Mouse (Mus musculus): Measurements from ENCODE around the gene Rps6ka5. TPM values are rescaled to one million over a fixed set of nuclear protein-coding genes. Genes with fewer than 3 reads are reported as not detected.

Rps6ka5 gene
- polyA plus RNA-seq, 1 experiment from 2014 or later: 5.5 TPM

DNA sequence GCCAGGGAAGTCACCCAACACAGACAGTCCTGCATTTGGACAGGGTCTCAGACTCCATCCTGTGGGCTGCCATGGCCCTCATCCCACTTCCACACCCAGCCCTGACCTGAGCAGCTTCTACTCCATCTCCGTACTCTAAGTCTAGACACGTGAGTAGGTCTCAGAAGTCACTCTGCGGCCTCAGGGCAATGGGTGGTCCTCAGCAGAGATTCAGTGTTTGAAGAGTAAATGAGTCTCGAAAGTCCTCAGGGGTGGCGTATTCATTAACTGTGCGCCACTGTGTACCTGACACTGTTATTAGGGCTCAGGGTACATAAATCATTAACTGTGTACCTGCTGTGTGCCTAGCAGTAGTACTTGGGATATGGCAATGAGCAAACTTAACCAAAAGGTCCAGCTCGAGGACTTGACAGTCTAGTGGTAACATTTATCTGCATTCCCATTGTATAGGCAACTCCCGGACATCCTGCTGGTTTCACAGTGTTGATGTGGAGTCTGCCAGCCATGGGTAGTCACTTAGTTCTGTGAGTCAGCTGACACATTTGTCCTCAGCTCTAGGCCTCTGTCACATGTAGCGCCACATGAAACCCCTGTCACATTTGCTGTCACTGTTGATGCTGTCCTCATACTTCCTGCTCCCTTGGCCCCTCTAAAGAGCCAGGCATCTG, 217.0 kb downstream of the Rps6ka5 start:
- peak; percentile 67 for ATAC-seq (ENCODE audit: low FRiP score, low TSS enrichment)
- Histone ChIP-seq H3K4me3 (ENCODE audit: low read length) (no peak overlapping the region), H3K36me3 (ENCODE audit: control insufficient read depth, insufficient read depth, low read length) (0 out of 2 replicates have a peak, but pooled peaks cover 3% of the 10 kb centered on the region), H3K27ac (ENCODE audit: low read depth, low read length) (no peak overlapping the region), H3K27me3 (ENCODE audit: control insufficient read depth, insufficient read depth, low read length) (no peaks in the 10 kb centered on the region), H3K4me1 (ENCODE audit: control insufficient read depth, insufficient read depth, low read length) (no peaks in the 10 kb centered on the region), H3K4me2 (replicated peaks; ENCODE audit: low read depth, low read length) (no peak overlapping the region), H3K9ac (ENCODE audit: low read depth, low read length) (no peak overlapping the region), H3K9me3 (ENCODE audit: control insufficient read depth, low read length) (no peaks in the 10 kb centered on the region)
- WGBS: 68% methylated on average over 9 of the region's 9 CpGs

DNA sequence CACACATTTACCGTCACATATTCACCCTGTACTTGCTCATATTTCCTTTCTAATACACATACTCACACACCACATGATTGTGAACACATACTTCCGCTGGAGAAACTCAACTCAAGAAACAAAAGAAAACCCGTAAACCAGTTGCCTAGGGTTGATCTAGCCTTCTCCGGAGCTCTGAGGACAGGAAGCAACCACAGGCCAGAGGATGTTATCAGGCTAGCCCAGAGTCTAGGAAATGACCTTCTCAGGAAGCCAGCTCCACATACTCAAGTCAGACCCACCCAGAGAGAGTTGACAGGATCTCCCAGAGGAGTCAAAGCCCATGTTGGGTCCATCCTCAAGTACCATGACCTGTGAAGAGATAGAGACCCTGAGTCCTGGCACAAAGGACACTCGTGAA, 218.1 kb downstream of the Rps6ka5 start:
- no peak for ATAC-seq (ENCODE audit: low FRiP score, low TSS enrichment)
- Histone ChIP-seq H3K27me3 (ENCODE audit: control insufficient read depth, insufficient read depth, low read length) (no peaks in the 10 kb centered on the region), H3K9me3 (ENCODE audit: control insufficient read depth, low read length) (no peaks in the 10 kb centered on the region), H3K4me3 (ENCODE audit: low read length) (no peak overlapping the region), H3K27ac (ENCODE audit: low read depth, low read length) (no peak overlapping the region), H3K4me1 (ENCODE audit: control insufficient read depth, insufficient read depth, low read length) (0 out of 2 replicates have a peak, but pooled peaks cover 5% of the 10 kb centered on the region), H3K4me2 (replicated peaks; ENCODE audit: low read depth, low read length) (no peak overlapping the region), H3K36me3 (ENCODE audit: control insufficient read depth, insufficient read depth, low read length) (0 out of 2 replicates have a peak, but pooled peaks cover 3% of the 10 kb centered on the region), H3K9ac (ENCODE audit: low read depth, low read length) (no peak overlapping the region)
- 86% methylated on average over 5 of the region's 5 CpGs for WGBS

DNA sequence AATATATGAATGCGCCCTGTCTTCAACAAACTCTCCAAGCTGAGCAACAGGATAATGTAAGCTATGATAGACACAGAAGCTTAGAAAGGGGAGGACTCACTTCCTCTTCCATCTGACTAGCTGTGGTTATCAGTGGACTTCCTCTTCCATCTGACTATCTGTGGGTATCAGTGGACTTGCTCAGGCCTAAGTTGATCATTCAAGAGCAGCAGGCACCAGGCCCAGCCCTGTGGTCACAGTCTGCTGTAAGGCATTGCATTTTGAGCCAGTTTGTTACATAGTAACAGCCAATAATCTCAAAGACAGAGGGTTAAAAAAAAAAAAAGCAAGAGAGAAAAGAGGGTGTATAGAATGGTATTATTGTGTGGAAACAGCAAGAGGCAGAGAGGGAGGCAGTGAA, 221.3 kb downstream of the Rps6ka5 start:
- H3K36me3 ChIP-seq (ENCODE audit: control insufficient read depth, insufficient read depth, low read length): no peaks in the 10 kb centered on the region
- H3K4me1 ChIP-seq (ENCODE audit: control insufficient read depth, insufficient read depth, low read length): 0 out of 2 replicates have a peak, but pooled peaks cover 5% of the 10 kb centered on the region
- no peaks in the 10 kb centered on the region for H3K9me3 ChIP-seq (ENCODE audit: control insufficient read depth, low read length)
- no peak overlapping the region for H3K9ac ChIP-seq (ENCODE audit: low read depth, low read length)
- no peaks in the 10 kb centered on the region for H3K27me3 ChIP-seq (ENCODE audit: control insufficient read depth, insufficient read depth, low read length)
- no peak for ATAC-seq (ENCODE audit: low FRiP score, low TSS enrichment)
- H3K27ac ChIP-seq (ENCODE audit: low read depth, low read length): no peak overlapping the region
- 100% methylated on average over 1 of the region's 1 CpGs for WGBS
- H3K4me3 ChIP-seq (ENCODE audit: low read length): no peak overlapping the region
- no peak overlapping the region for H3K4me2 ChIP-seq (replicated peaks; ENCODE audit: low read depth, low read length)

DNA sequence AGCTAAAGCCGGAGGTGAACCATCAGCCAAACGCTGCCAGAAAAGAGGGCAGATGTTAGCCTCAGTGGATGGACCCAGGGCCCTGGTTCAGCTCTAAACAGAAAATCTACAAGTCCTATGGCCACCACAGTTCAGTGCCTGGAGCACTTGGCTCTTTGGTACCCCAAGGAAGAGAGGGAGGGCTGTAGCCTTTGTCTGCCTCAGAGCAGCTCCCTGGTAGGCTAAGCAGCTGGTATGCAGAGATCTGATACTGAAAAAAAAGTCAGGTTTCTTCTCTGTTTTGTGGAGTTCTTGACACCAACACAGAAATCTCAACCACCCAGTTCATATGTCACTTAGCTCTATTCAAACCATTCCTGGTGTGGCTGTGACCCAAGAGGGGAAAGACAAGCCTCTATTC, 222.2 kb downstream of the Rps6ka5 start:
- Histone ChIP-seq H3K4me2 (replicated peaks; ENCODE audit: low read depth, low read length) (no peak overlapping the region), H3K9ac (ENCODE audit: low read depth, low read length) (no peak overlapping the region), H3K9me3 (ENCODE audit: control insufficient read depth, low read length) (no peaks in the 10 kb centered on the region), H3K4me3 (ENCODE audit: low read length) (no peak overlapping the region), H3K4me1 (ENCODE audit: control insufficient read depth, insufficient read depth, low read length) (0 out of 2 replicates have a peak, but pooled peaks cover 5% of the 10 kb centered on the region), H3K36me3 (ENCODE audit: control insufficient read depth, insufficient read depth, low read length) (peaks cover 2% of the 10 kb centered on the region; the same call in 1 of the 2 replicates), H3K27ac (ENCODE audit: low read depth, low read length) (no peak overlapping the region), H3K27me3 (ENCODE audit: control insufficient read depth, insufficient read depth, low read length) (no peaks in the 10 kb centered on the region)
- ATAC-seq (ENCODE audit: low FRiP score, low TSS enrichment): no peak
- WGBS: 83% methylated on average over 2 of the region's 2 CpGs

GRCm38 (mm10) chr12:100503659-100504058, 223.1 kb downstream of the Rps6ka5 start:
- no peaks in the 10 kb centered on the region for H3K27me3 ChIP-seq (ENCODE audit: control insufficient read depth, insufficient read depth, low read length)
- peaks cover 11% of the 10 kb centered on the region for H3K36me3 ChIP-seq (ENCODE audit: control insufficient read depth, insufficient read depth, low read length)
- H3K4me2 ChIP-seq (replicated peaks; ENCODE audit: low read depth, low read length): no peak overlapping the region
- H3K27ac ChIP-seq (ENCODE audit: low read depth, low read length): no peak overlapping the region
- no peaks in the 10 kb centered on the region for H3K9me3 ChIP-seq (ENCODE audit: control insufficient read depth, low read length)
- no peak for ATAC-seq (ENCODE audit: low FRiP score, low TSS enrichment)
- no peak overlapping the region for H3K9ac ChIP-seq (ENCODE audit: low read depth, low read length)
- WGBS: 86% methylated on average over 4 of the region's 4 CpGs
- H3K4me1 ChIP-seq (ENCODE audit: control insufficient read depth, insufficient read depth, low read length): 0 out of 2 replicates have a peak, but pooled peaks cover 5% of the 10 kb centered on the region
- no peak overlapping the region for H3K4me3 ChIP-seq (ENCODE audit: low read length)

GRCm38 (mm10) chr12:100502544-100502943, 224.2 kb downstream of the Rps6ka5 start:
- peaks cover 18% of the 10 kb centered on the region for H3K36me3 ChIP-seq (ENCODE audit: control insufficient read depth, insufficient read depth, low read length)
- 81% methylated on average over 3 of the region's 3 CpGs for WGBS
- no peak overlapping the region for H3K9ac ChIP-seq (ENCODE audit: low read depth, low read length)
- H3K4me2 ChIP-seq (replicated peaks; ENCODE audit: low read depth, low read length): no peak overlapping the region
- no peaks in the 10 kb centered on the region for H3K27me3 ChIP-seq (ENCODE audit: control insufficient read depth, insufficient read depth, low read length)
- no peak overlapping the region for H3K27ac ChIP-seq (ENCODE audit: low read depth, low read length)
- H3K4me3 ChIP-seq (ENCODE audit: low read length): no peak overlapping the region
- ATAC-seq (ENCODE audit: low FRiP score, low TSS enrichment): no peak
- H3K4me1 ChIP-seq (ENCODE audit: control insufficient read depth, insufficient read depth, low read length): 0 out of 2 replicates have a peak, but pooled peaks cover 5% of the 10 kb centered on the region
- no peaks in the 10 kb centered on the region for H3K9me3 ChIP-seq (ENCODE audit: control insufficient read depth, low read length)

DNA sequence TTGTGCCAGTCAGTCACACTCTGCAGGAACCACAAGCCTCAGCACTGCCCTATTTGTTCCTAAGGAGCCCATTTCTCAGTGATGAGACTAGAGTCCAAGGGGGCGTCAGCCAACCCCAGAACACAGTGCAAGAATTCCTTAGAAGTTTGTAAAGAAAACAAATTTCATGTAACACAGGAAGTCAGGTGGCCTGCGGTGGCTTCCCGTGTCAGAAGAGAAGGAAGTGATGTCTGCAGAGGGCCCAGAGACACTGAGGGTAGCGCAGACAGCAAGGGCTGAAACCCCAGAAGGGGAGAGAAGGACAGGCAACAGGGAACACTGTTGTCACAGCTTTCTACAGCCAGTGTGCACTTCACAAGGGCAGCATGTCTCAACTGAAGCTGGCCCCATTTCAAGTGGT, 225.5 kb downstream of the Rps6ka5 start:
- Histone ChIP-seq H3K9me3 (ENCODE audit: control insufficient read depth, low read length) (no peaks in the 10 kb centered on the region), H3K4me1 (ENCODE audit: control insufficient read depth, insufficient read depth, low read length) (0 out of 2 replicates have a peak, but pooled peaks cover 5% of the 10 kb centered on the region), H3K36me3 (ENCODE audit: control insufficient read depth, insufficient read depth, low read length) (peaks cover 25% of the 10 kb centered on the region), H3K4me2 (replicated peaks; ENCODE audit: low read depth, low read length) (no peak overlapping the region), H3K27me3 (ENCODE audit: control insufficient read depth, insufficient read depth, low read length) (no peaks in the 10 kb centered on the region), H3K27ac (ENCODE audit: low read depth, low read length) (no peak overlapping the region), H3K4me3 (ENCODE audit: low read length) (no peak overlapping the region), H3K9ac (ENCODE audit: low read depth, low read length) (no peak overlapping the region)
- 74% methylated on average over 4 of the region's 4 CpGs for WGBS
- no peak for ATAC-seq (ENCODE audit: low FRiP score, low TSS enrichment)

- H3K4me3 ChIP-seq (ENCODE audit: low read length): no peak overlapping the region
- H3K4me1 ChIP-seq (ENCODE audit: control insufficient read depth, insufficient read depth, low read length): 0 out of 2 replicates have a peak, but pooled peaks cover 4% of the 10 kb centered on the region
- no peak overlapping the region for H3K4me2 ChIP-seq (replicated peaks; ENCODE audit: low read depth, low read length)
- H3K9ac ChIP-seq (ENCODE audit: low read depth, low read length): no peak overlapping the region
- WGBS: 90% methylated on average over 13 of the region's 13 CpGs
- peaks cover 33% of the 10 kb centered on the region for H3K36me3 ChIP-seq (ENCODE audit: control insufficient read depth, insufficient read depth, low read length)
- H3K9me3 ChIP-seq (ENCODE audit: control insufficient read depth, low read length): no peaks in the 10 kb centered on the region
- H3K27ac ChIP-seq (ENCODE audit: low read depth, low read length): no peak overlapping the region
- no peak for ATAC-seq (ENCODE audit: low FRiP score, low TSS enrichment)
- H3K27me3 ChIP-seq (ENCODE audit: control insufficient read depth, insufficient read depth, low read length): no peaks in the 10 kb centered on the region
Observed at GRCm38 (mm10) chr12:100499469-100499868, 227.3 kb downstream of the Rps6ka5 start.
